Mouse (Mus musculus): ENCODE data around the gene Tnks2. TPM values are rescaled to one million over a fixed set of nuclear protein-coding genes. Genes with fewer than 3 reads are reported as not detected.
A peak's percentile ranks its signal among the peaks of the same experiment; 100 is the strongest.

Gene Tnks2
- total and polyA plus RNA-seq, 3 experiments: 59.7 to 90.5 (median 73.1) TPM

DNA sequence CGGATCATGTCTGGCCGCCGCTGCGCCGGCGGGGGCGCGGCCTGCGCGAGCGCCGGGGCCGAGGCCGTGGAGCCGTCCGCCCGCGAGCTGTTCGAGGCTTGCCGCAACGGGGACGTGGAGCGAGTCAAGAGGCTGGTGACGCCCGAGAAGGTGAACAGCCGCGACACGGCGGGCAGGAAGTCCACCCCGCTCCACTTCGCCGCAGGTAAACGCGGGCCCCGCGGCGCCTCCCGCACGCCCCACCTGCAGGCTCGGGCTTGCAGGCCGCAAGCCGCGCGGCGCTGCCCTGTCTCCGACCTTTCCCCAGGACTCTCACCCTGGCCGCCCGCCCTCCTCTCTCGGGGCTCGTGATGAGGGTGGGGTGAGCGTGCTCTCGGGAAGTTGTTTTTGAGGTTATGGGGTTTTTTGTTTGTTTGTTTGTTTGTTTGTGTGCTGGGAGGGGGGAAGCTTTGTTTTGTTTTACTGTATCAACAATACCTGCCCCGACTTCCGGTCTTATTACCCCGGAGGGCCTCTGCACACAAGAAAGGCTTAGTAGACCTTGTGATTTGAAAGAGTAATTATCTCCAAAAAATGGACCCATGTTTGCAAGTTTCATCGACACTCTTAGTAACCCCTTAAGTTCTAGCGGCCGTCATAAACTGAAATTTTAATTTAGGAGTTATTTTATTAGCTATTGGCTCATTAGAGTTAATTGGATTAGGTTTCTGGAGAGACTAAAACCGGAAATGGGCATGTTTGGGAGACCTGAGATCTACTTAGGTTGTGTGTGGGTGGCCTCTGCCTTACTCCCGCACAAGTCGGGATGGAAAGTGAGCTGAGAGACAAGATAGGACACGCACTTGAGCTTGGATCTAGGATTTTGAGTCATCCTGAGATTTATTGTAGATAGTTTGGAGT, 750 bp downstream of the Tnks2 start:
- peak overlapping the region; percentile 87 for H3K27ac ChIP-seq (ENCODE audit: insufficient read depth, low read depth)
- H3K9ac ChIP-seq (ENCODE audit: insufficient read depth, low read depth): peak overlapping the region; percentile 94
- H3K79me2 ChIP-seq (replicated peaks; ENCODE audit: control insufficient read depth, extremely low read depth, insufficient read depth, poor library complexity, severe bottlenecking): peaks cover 52% of the 10 kb centered on the region
- H3K4me3 ChIP-seq (replicated peaks in 1 of 3; ENCODE audit: low read depth in 2 of 3, low read length in 2 of 3, poor library complexity in 1 of 3): peak overlapping the region; percentile 93 to 96 (median 96)
- DNase-seq (ENCODE audit: extremely low read depth): peak; percentile 58
- no peaks in the 10 kb centered on the region for H3K27me3 ChIP-seq (replicated peaks)
- in situ Hi-C loops (cut with MboI; ENCODE audit: low pct_ligation_motif_present, low pct_unique_long_range_greater_than_20kb, low sequenced_read_pairs): loop anchor here (25.0 kb wide), 1 partner anchor 428 kb away; no protein-coding TSS in a partner anchor
- peaks cover 0 to 20% of the 10 kb centered on the region in 2 experiments for H3K36me3 ChIP-seq (replicated peaks in 1 of 2; ENCODE audit: control insufficient read depth in 1 of 2, insufficient read depth in 1 of 2, low read length in 1 of 2)
- TF ChIP-seq CTCF (conservative IDR thresholded peaks at IDR 0.05 in 1 of 2, IDR thresholded peaks at IDR 0.05 in 1 of 2; ENCODE audit: low read depth in 2 of 2, low read length in 2 of 2) (no peak), MYC (IDR thresholded peaks at IDR 0.05; ENCODE audit: low read depth, low read length) (0 out of 2 replicates have a peak, but pooled peaks have one; percentile 31), POLR2A (IDR thresholded peaks at IDR 0.05; ENCODE audit: low read depth, low read length) (no peak), SIN3A (IDR thresholded peaks at IDR 0.05; ENCODE audit: low read length) (peak; percentile 63; the same call in 1 of the 2 replicates), NRF1 (IDR thresholded peaks at IDR 0.05; ENCODE audit: low read depth, low read length) (no peak), UBTF (IDR thresholded peaks at IDR 0.05; ENCODE audit: low read depth, low read length) (peak; percentile 5; the same call in 1 of the 2 replicates), BHLHE40 (IDR thresholded peaks at IDR 0.05; ENCODE audit: low read depth, low read length) (peak; percentile 41; the same call in 1 of the 2 replicates), HCFC1 (IDR thresholded peaks at IDR 0.05; ENCODE audit: low read depth, low read length) (peak; percentile 44), MAZ (IDR thresholded peaks at IDR 0.05; ENCODE audit: low read depth, low read length) (0 out of 2 replicates have a peak, but pooled peaks have one; percentile 58), KAT2A (IDR thresholded peaks at IDR 0.05; ENCODE audit: insufficient replicate concordance, low read length) (no peak), MXI1 (IDR thresholded peaks at IDR 0.05; ENCODE audit: low read depth, low read length) (peak; percentile 32; the same call in 1 of the 2 replicates), IRF4 (IDR thresholded peaks at IDR 0.05; ENCODE audit: low read depth, low read length) (0 out of 2 replicates have a peak, but pooled peaks have one; percentile 16), ELF1 (IDR thresholded peaks at IDR 0.05; ENCODE audit: low read depth, low read length) (peak; percentile 41)
- no peaks in the 10 kb centered on the region for H3K9me3 ChIP-seq (replicated peaks; ENCODE audit: low read length)
- dilution Hi-C loops (cut with MboI; ENCODE audit: extremely low pct_ligation_motif_present, extremely low pct_unique_long_range_greater_than_20kb, low sequenced_read_pairs): no loop called here
- H3K4me1 ChIP-seq (ENCODE audit: control insufficient read depth in 1 of 2, insufficient read depth in 2 of 2): peaks cover 2 to 18% of the 10 kb centered on the region in 2 experiments; a peak in 2 of 4 replicates
- peak overlapping the region; percentile 100; the same call in 1 of the 2 replicates for H3K4me2 ChIP-seq (ENCODE audit: insufficient read depth, low read depth, poor library complexity, severe bottlenecking)

DNA sequence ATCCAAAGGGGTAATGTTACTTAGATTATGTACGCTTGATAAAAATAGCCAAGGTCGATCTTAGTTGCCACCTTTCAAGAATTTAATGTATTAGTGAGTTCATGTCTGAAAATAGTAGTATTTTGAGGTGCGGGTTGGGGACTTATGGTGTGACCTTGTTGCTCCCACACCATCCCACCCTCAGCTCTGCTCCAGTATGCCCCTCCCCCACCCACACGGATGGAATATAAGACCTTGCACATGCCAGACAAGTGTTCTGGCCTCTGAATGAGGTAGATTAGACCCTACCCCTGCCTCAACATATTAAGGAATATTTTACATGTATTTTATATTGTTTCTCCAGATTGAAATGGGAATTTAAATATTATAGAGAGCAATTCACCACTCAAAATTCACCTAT, 2.0 kb downstream of the Tnks2 start:
- Histone ChIP-seq H3K4me3 (replicated peaks in 1 of 3; ENCODE audit: low read depth in 2 of 3, low read length in 2 of 3, poor library complexity in 1 of 3) (peak overlapping the region; percentile 53 to 96 (median 96)), H3K4me2 (ENCODE audit: insufficient read depth, low read depth, poor library complexity, severe bottlenecking) (peak overlapping the region; percentile 100), H3K36me3 (replicated peaks in 1 of 2; ENCODE audit: control insufficient read depth in 1 of 2, insufficient read depth in 1 of 2, low read length in 1 of 2) (peaks cover 3 to 29% of the 10 kb centered on the region in 2 experiments), H3K27ac (ENCODE audit: insufficient read depth, low read depth) (no peak overlapping the region), H3K4me1 (ENCODE audit: control insufficient read depth in 1 of 2, insufficient read depth in 2 of 2) (peaks cover 2 to 18% of the 10 kb centered on the region in 2 experiments; a peak in 2 of 4 replicates), H3K79me2 (replicated peaks; ENCODE audit: control insufficient read depth, extremely low read depth, insufficient read depth, poor library complexity, severe bottlenecking) (peaks cover 64% of the 10 kb centered on the region), H3K27me3 (replicated peaks) (no peaks in the 10 kb centered on the region), H3K9me3 (replicated peaks; ENCODE audit: low read length) (no peaks in the 10 kb centered on the region), H3K9ac (ENCODE audit: insufficient read depth, low read depth) (peak overlapping the region; percentile 94; the same call in 1 of the 2 replicates)
- dilution Hi-C loops (cut with MboI; ENCODE audit: extremely low pct_ligation_motif_present, extremely low pct_unique_long_range_greater_than_20kb, low sequenced_read_pairs) (no loop called here), in situ Hi-C loops (cut with MboI; ENCODE audit: low pct_ligation_motif_present, low pct_unique_long_range_greater_than_20kb, low sequenced_read_pairs) (loop anchor here (25.0 kb wide), 1 partner anchor 426 kb away; no protein-coding TSS in a partner anchor)
- no peak for DNase-seq (ENCODE audit: extremely low read depth)
- TF ChIP-seq IRF4 (IDR thresholded peaks at IDR 0.05; ENCODE audit: low read depth, low read length): no peak
- peak; percentile 48; the same call in 1 of the 2 replicates for TF ChIP-seq CHD2 (IDR thresholded peaks at IDR 0.05; ENCODE audit: low read length)
